Mouse (Mus musculus) MEL (cell line): ENCODE data around the gene Gpn3. TPM values are rescaled to one million over a fixed set of nuclear protein-coding genes. Genes with fewer than 3 reads are reported as not detected.

Experiments
- DNase-seq: peaks from one replicate; pipeline ENCODE4 v3.0.0; 2011; ENCODE audit warnings: low read depth, low spot score
- H3K27ac ChIP-seq: 2 replicates; pipeline ENCODE4 v1.5.1; 2012; ENCODE audit warnings: low read depth, mild to moderate bottlenecking, control low read depth, low read length, moderate library complexity; ENCODE audit not compliant: control insufficient read depth
- H3K27me3 ChIP-seq, 2 experiments: fragments of 150-350 bp in 1 of 2; sonication (generic) in 1 of 2; 2 replicates each; pipeline ENCODE4 v1.6.1; 2012; ENCODE audit warnings: low read length in 2 of 2, mild to moderate bottlenecking in 2 of 2, improper control_type of control experiment in 1 of 2, moderate library complexity in 1 of 2; ENCODE audit not compliant: insufficient read depth in 2 of 2, control insufficient read depth in 1 of 2
- H3K36me3 ChIP-seq, 2 experiments: 2 replicates each; pipeline ENCODE4 v1.6.1; 2012 to 2014; ENCODE audit warnings: low read length in 2 of 2, improper control_type of control experiment in 1 of 2, inconsistent platforms in 1 of 2, mild to moderate bottlenecking in 1 of 2; ENCODE audit not compliant: insufficient read depth in 2 of 2, control insufficient read depth in 1 of 2
- H3K4me1 ChIP-seq, 2 experiments: fragments of 150-350 bp in 1 of 2; sonication (generic) in 1 of 2; 2 replicates each; pipeline ENCODE4 v1.6.1; 2012; ENCODE audit warnings: low read length in 2 of 2, improper control_type of control experiment in 1 of 2, mild to moderate bottlenecking in 1 of 2; ENCODE audit not compliant: insufficient read depth in 2 of 2, control insufficient read depth in 1 of 2
- H3K4me3 ChIP-seq, 2 experiments: fragments of 150-350 bp in 1 of 2; sonication (generic) in 1 of 2; 2 replicates each; pipeline ENCODE4 v1.5.1; 2012; ENCODE audit warnings: low read depth in 2 of 2, low read length in 2 of 2, mild to moderate bottlenecking in 2 of 2, moderate library complexity in 2 of 2, control low read depth in 1 of 2, improper control_type of control experiment in 1 of 2; ENCODE audit not compliant: control insufficient read depth in 1 of 2, insufficient read depth in 1 of 2
- H3K79me2 ChIP-seq: 2 replicates; pipeline ENCODE4 v1.6.1; 2012; ENCODE audit warnings: mild to moderate bottlenecking, low read length, moderate library complexity; ENCODE audit not compliant: control insufficient read depth, poor library complexity, insufficient read depth
- H3K9ac ChIP-seq: 2 replicates; pipeline ENCODE4 v1.6.1; 2012; ENCODE audit warnings: low read depth, mild to moderate bottlenecking, control low read depth, low read length, moderate library complexity; ENCODE audit not compliant: control insufficient read depth, poor library complexity, severe bottlenecking
- H3K9me3 ChIP-seq: fragments of 150-350 bp; sonication (generic); replicated peaks from 2 replicates; pipeline ENCODE4 v1.6.1; 2012; ENCODE audit warnings: mild to moderate bottlenecking, low read length, improper control_type of control experiment, moderate library complexity; ENCODE audit not compliant: insufficient read depth
- BHLHE40 ChIP-seq: IDR thresholded peaks from 2 replicates; pipeline ENCODE4 v1.6.1; 2012; ENCODE audit warnings: low read depth, mild to moderate bottlenecking, inconsistent platforms, low read length, improper control_type of control experiment, borderline replicate concordance
- CTCF ChIP-seq, 3 experiments: IDR thresholded peaks in 2 of 3; conservative IDR thresholded peaks in 1 of 3; 2 replicates each; pipeline ENCODE4 v1.5.1; 2011 to 2012; ENCODE audit warnings: low read length in 3 of 3, low read depth in 2 of 3, mild to moderate bottlenecking in 2 of 3, improper control_type of control experiment in 1 of 3, inconsistent platforms in 1 of 3, mixed read lengths in 1 of 3, moderate library complexity in 1 of 3; ENCODE audit not compliant: control insufficient read depth in 1 of 3, insufficient read depth in 1 of 3, poor library complexity in 1 of 3, severe bottlenecking in 1 of 3
- EP300 ChIP-seq, 2 experiments: IDR thresholded peaks; 2 replicates each; pipeline ENCODE4 v1.6.1; 2011; ENCODE audit warnings: improper control_type of control experiment in 2 of 2, low read length in 2 of 2, low read depth in 1 of 2, mild to moderate bottlenecking in 1 of 2
- ETS1 ChIP-seq: IDR thresholded peaks from 2 replicates; pipeline ENCODE4 v1.6.1; 2012; ENCODE audit warnings: low read depth, mild to moderate bottlenecking, inconsistent platforms, low read length, improper control_type of control experiment, moderate library complexity
- GABPA ChIP-seq: IDR thresholded peaks from 2 replicates; pipeline ENCODE4 v1.6.1; 2012; ENCODE audit warnings: low read depth, mild to moderate bottlenecking, inconsistent platforms, low read length, improper control_type of control experiment, moderate library complexity
- GATA1 ChIP-seq: IDR thresholded peaks from 2 replicates; pipeline ENCODE4 v1.6.1; 2011; ENCODE audit warnings: low read depth, low read length, improper control_type of control experiment
- MAFK ChIP-seq: IDR thresholded peaks from 2 replicates; pipeline ENCODE4 v1.6.1; 2011; ENCODE audit warnings: low read depth, mild to moderate bottlenecking, low read length, improper control_type of control experiment, borderline replicate concordance
- MAZ ChIP-seq: IDR thresholded peaks from 2 replicates; pipeline ENCODE4 v1.6.1; 2012; ENCODE audit warnings: low read depth, mild to moderate bottlenecking, inconsistent platforms, low read length, improper control_type of control experiment
- MXI1 ChIP-seq: IDR thresholded peaks from 2 replicates; pipeline ENCODE4 v1.6.1; 2011; ENCODE audit warnings: mild to moderate bottlenecking, low read depth, low read length, improper control_type of control experiment
- MYB ChIP-seq: IDR thresholded peaks from 2 replicates; pipeline ENCODE4 v1.6.1; 2011; ENCODE audit warnings: mild to moderate bottlenecking, low read depth, low read length, improper control_type of control experiment
- MYC ChIP-seq: IDR thresholded peaks from 2 replicates; pipeline ENCODE4 v1.6.1; 2011; ENCODE audit warnings: low read depth, mild to moderate bottlenecking, low read length, improper control_type of control experiment, moderate library complexity
- POLR2AphosphoS5 ChIP-seq: IDR thresholded peaks from 2 replicates; pipeline ENCODE4 v1.6.1; 2012; ENCODE audit warnings: low read depth, borderline replicate concordance, mild to moderate bottlenecking, inconsistent platforms, low read length, moderate library complexity, mixed read lengths
- RAD21 ChIP-seq: IDR thresholded peaks from 2 replicates; pipeline ENCODE4 v1.6.1; 2011; ENCODE audit warnings: mild to moderate bottlenecking, low read depth, low read length, improper control_type of control experiment
- RCOR1 ChIP-seq: IDR thresholded peaks from 2 replicates; pipeline ENCODE4 v1.6.1; 2012; ENCODE audit warnings: low read depth, mild to moderate bottlenecking, inconsistent platforms, low read length, improper control_type of control experiment
- SIN3A ChIP-seq: IDR thresholded peaks from 2 replicates; pipeline ENCODE4 v1.6.1; 2012; ENCODE audit warnings: low read length, improper control_type of control experiment, inconsistent platforms
- SMC3 ChIP-seq: IDR thresholded peaks from 2 replicates; pipeline ENCODE4 v1.6.1; 2011; ENCODE audit warnings: low read depth, low read length, improper control_type of control experiment
- TAL1 ChIP-seq: IDR thresholded peaks from 2 replicates; pipeline ENCODE4 v1.6.1; 2012; ENCODE audit warnings: mild to moderate bottlenecking, inconsistent platforms, low read length, moderate library complexity, mixed read lengths
- TBP ChIP-seq: IDR thresholded peaks from 2 replicates; pipeline ENCODE4 v1.8.0; 2011; ENCODE audit warnings: low read depth, low read length, improper control_type of control experiment
- TCF12 ChIP-seq: IDR thresholded peaks from 2 replicates; pipeline ENCODE4 v1.6.1; 2014; ENCODE audit warnings: low read depth, mild to moderate bottlenecking, inconsistent platforms, low read length, improper control_type of control experiment, moderate library complexity
- ZC3H11A ChIP-seq: IDR thresholded peaks from 2 replicates; pipeline ENCODE4 v1.6.1; 2012; ENCODE audit warnings: low read depth, mild to moderate bottlenecking, inconsistent platforms, low read length, improper control_type of control experiment
- ZNF384 ChIP-seq: IDR thresholded peaks from 2 replicates; pipeline ENCODE4 v1.6.1; 2012; ENCODE audit warnings: low read depth, mild to moderate bottlenecking, inconsistent platforms, low read length, improper control_type of control experiment
- polyA plus RNA-seq, 2 experiments: library from polyadenylated mRNA; stranded (reverse) in 1 of 2; unstranded in 1 of 2; fragments of >175 nt in 1 of 2; fragments of >200 nt in 1 of 2; gene quantifications; 2 replicates each; pipeline versions ENCODE4 v1.2.1 to v1.2.4; 2012; ENCODE audit warnings: low replicate concordance in 2 of 2, low read depth in 1 of 2; ENCODE audit not compliant: insufficient read length in 2 of 2, insufficient read depth in 1 of 2, missing spikeins in 1 of 2
- total RNA-seq: library from RNA; depleted of rRNA; stranded (reverse); fragments of 300-350 nt; gene quantifications from 2 replicates; pipeline ENCODE4 v1.2.3, GENCODE M21; 2012

The Gpn3 gene
- total and polyA plus RNA-seq, 3 experiments: 85.6 to 89.9 TPM; not detected in 1

GRCm38 (mm10) chr5:122399871-122400270 is 28.2 kb downstream of the Gpn3 start:
- peaks cover 0 to 16% of the 10 kb centered on the region in 2 experiments; a peak in 2 of 4 replicates for H3K36me3 ChIP-seq
- no peak overlapping the region for H3K27ac ChIP-seq
- no peak for DNase-seq

GRCm38 (mm10) chr5:122400628-122401302 is 29.1 kb downstream of the Gpn3 start:
- Histone ChIP-seq H3K36me3 (peaks cover 0 to 16% of the 10 kb centered on the region in 2 experiments; a peak in 2 of 4 replicates), H3K4me1 (no peaks in the 10 kb centered on the region), H3K9ac (no peak overlapping the region), H3K9me3 (no peaks in the 10 kb centered on the region), H3K4me3 (no peak overlapping the region), H3K27ac (no peak overlapping the region)
- TF ChIP-seq ETS1: no peak
- TF ChIP-seq MAFK: no peak
- no peak for TF ChIP-seq GABPA
- no peak for TF ChIP-seq ZC3H11A
- TF ChIP-seq TAL1: no peak
- TF ChIP-seq MXI1: no peak
- no peak for TF ChIP-seq MYB
- no peak for TF ChIP-seq SMC3
- no peak for TF ChIP-seq TCF12
- no peak for TF ChIP-seq EP300 (IDR thresholded peaks at IDR 0.05; ENCODE audit: low read depth in 1 of 2, low read length in 2 of 2)
- TF ChIP-seq RCOR1: no peak
- no peak for TF ChIP-seq MYC
- TF ChIP-seq, all 39 proteins: peak for 0
- Histone ChIP-seq H3K27me3 (no peaks in the 10 kb centered on the region), H3K79me2 (peaks cover 11% of the 10 kb centered on the region)
- no peak for DNase-seq

More at GRCm38 (mm10) chr5:122399871-122400270, 28.2 kb downstream of the Gpn3 start:
- Histone ChIP-seq H3K9ac (no peak overlapping the region), H3K27me3 (no peaks in the 10 kb centered on the region), H3K4me3 (no peak overlapping the region), H3K4me1 (no peaks in the 10 kb centered on the region), H3K79me2 (peaks cover 15% of the 10 kb centered on the region), H3K9me3 (no peaks in the 10 kb centered on the region)
- TF ChIP-seq MAFK (no peak), MAZ (no peak), ZNF384 (no peak), SIN3A (no peak), POLR2AphosphoS5 (no peak), RAD21 (no peak), CTCF (IDR thresholded peaks at IDR 0.05 in 2 of 3, conservative IDR thresholded peaks at IDR 0.05 in 1 of 3; ENCODE audit: control insufficient read depth in 1 of 3, insufficient read depth in 1 of 3, low read depth in 2 of 3, low read length in 3 of 3, poor library complexity in 1 of 3, severe bottlenecking in 1 of 3) (no peak), TBP (no peak), GATA1 (no peak), BHLHE40 (no peak)
